Mouse (Mus musculus): ENCODE measurements at regions not wholly inside any gene's neighbourhood (a gene's known extent, or its start where the extent isn't known, plus 50 kb on each side); places are given as distances from the start of the nearest gene placed in this dataset.

GRCm38 (mm10) chr12:25400326-25400725, 303.4 kb upstream of the Id2 start:
- TF ChIP-seq CHD2 (IDR thresholded peaks at IDR 0.05; ENCODE audit: low read depth, low read length) (no peak), ZC3H11A (IDR thresholded peaks at IDR 0.05; ENCODE audit: borderline replicate concordance, low read depth, low read length) (no peak), ZNF384 (IDR thresholded peaks at IDR 0.05; ENCODE audit: low read depth, low read length) (no peak), MAFK (IDR thresholded peaks at IDR 0.05; ENCODE audit: insufficient read depth, low read depth, low read length) (no peak), HCFC1 (IDR thresholded peaks at IDR 0.05; ENCODE audit: borderline replicate concordance, insufficient read depth, low read length) (no peak)
- in situ Hi-C loops (cut with MboI; ENCODE audit: low sequenced_read_pairs in 2 of 2, unreplicated experiment in 2 of 2): loop anchor here in 1 of 2 experiments (25.0 kb wide), 1 partner anchor 313 kb away; the partner anchor contains the start of gene Id2
- no peaks in the 10 kb centered on the region for H3K9me3 ChIP-seq (ENCODE audit: control insufficient read depth, insufficient read depth, low read depth, low read length)
- H3K4me1 ChIP-seq (ENCODE audit: control insufficient read depth in 2 of 2, insufficient read depth in 2 of 2, low read length in 2 of 2, poor library complexity in 1 of 2): no peaks in the 10 kb centered on the region
- H3K27ac ChIP-seq (ENCODE audit: insufficient read depth, low read depth, low read length, poor library complexity, severe bottlenecking): no peak overlapping the region
- no peak for DNase-seq (ENCODE audit: low read depth, low spot score)
- H3K4me3 ChIP-seq (ENCODE audit: insufficient read depth in 1 of 2, low read depth in 1 of 2, low read length in 2 of 2, poor library complexity in 1 of 2, severe bottlenecking in 1 of 2): no peak overlapping the region
- H3K9ac ChIP-seq (ENCODE audit: insufficient read depth, low read depth, low read length, poor library complexity, severe bottlenecking): no peak overlapping the region
- H3K36me3 ChIP-seq (ENCODE audit: control insufficient read depth, insufficient read depth, low read length, poor library complexity, severe bottlenecking): no peaks in the 10 kb centered on the region

- TF ChIP-seq ZNF384 (IDR thresholded peaks at IDR 0.05; ENCODE audit: low read depth, low read length): no peak
- TF ChIP-seq CHD2 (IDR thresholded peaks at IDR 0.05; ENCODE audit: low read depth, low read length): no peak
- TF ChIP-seq MAFK (IDR thresholded peaks at IDR 0.05; ENCODE audit: insufficient read depth, low read depth, low read length): no peak
- TF ChIP-seq HCFC1 (IDR thresholded peaks at IDR 0.05; ENCODE audit: borderline replicate concordance, insufficient read depth, low read length): no peak
- no peak for TF ChIP-seq ZC3H11A (IDR thresholded peaks at IDR 0.05; ENCODE audit: borderline replicate concordance, low read depth, low read length)
- DNase-seq (ENCODE audit: low read depth, low spot score): no peak
- no peaks in the 10 kb centered on the region for H3K9me3 ChIP-seq (ENCODE audit: control insufficient read depth, insufficient read depth, low read depth, low read length)
- H3K9ac ChIP-seq (ENCODE audit: insufficient read depth, low read depth, low read length, poor library complexity, severe bottlenecking): no peak overlapping the region
- H3K4me3 ChIP-seq (ENCODE audit: insufficient read depth in 1 of 2, low read depth in 1 of 2, low read length in 2 of 2, poor library complexity in 1 of 2, severe bottlenecking in 1 of 2): no peak overlapping the region
- H3K36me3 ChIP-seq (ENCODE audit: control insufficient read depth, insufficient read depth, low read length, poor library complexity, severe bottlenecking): no peaks in the 10 kb centered on the region
- no peaks in the 10 kb centered on the region for H3K4me1 ChIP-seq (ENCODE audit: control insufficient read depth in 2 of 2, insufficient read depth in 2 of 2, low read length in 2 of 2, poor library complexity in 1 of 2)
- in situ Hi-C loops (cut with MboI; ENCODE audit: low sequenced_read_pairs in 2 of 2, unreplicated experiment in 2 of 2): loop anchor here in 1 of 2 experiments (10.0 kb wide), 1 partner anchor 64 kb away; no protein-coding TSS in a partner anchor
- no peak overlapping the region for H3K27ac ChIP-seq (ENCODE audit: insufficient read depth, low read depth, low read length, poor library complexity, severe bottlenecking)
These were observed 301.8 kb upstream of the Id2 start for GRCm38 (mm10) chr12:25398726-25399125.

GRCm38 (mm10) chr12:25394326-25394725, 297.4 kb upstream of the Id2 start:
- TF ChIP-seq ZC3H11A (IDR thresholded peaks at IDR 0.05; ENCODE audit: borderline replicate concordance, low read depth, low read length): no peak
- no peak for TF ChIP-seq ZNF384 (IDR thresholded peaks at IDR 0.05; ENCODE audit: low read depth, low read length)
- TF ChIP-seq CHD2 (IDR thresholded peaks at IDR 0.05; ENCODE audit: low read depth, low read length): no peak
- TF ChIP-seq HCFC1 (IDR thresholded peaks at IDR 0.05; ENCODE audit: borderline replicate concordance, insufficient read depth, low read length): no peak
- no peak for TF ChIP-seq MAFK (IDR thresholded peaks at IDR 0.05; ENCODE audit: insufficient read depth, low read depth, low read length)
- no peak overlapping the region for H3K4me3 ChIP-seq (ENCODE audit: insufficient read depth in 1 of 2, low read depth in 1 of 2, low read length in 2 of 2, poor library complexity in 1 of 2, severe bottlenecking in 1 of 2)
- in situ Hi-C loops (cut with MboI; ENCODE audit: low sequenced_read_pairs in 2 of 2, unreplicated experiment in 2 of 2): loop anchor here in 1 of 2 experiments (10.0 kb wide), 1 partner anchor 60 kb away; no protein-coding TSS in a partner anchor
- H3K4me1 ChIP-seq (ENCODE audit: control insufficient read depth in 2 of 2, insufficient read depth in 2 of 2, low read length in 2 of 2, poor library complexity in 1 of 2): no peaks in the 10 kb centered on the region
- no peak overlapping the region for H3K9ac ChIP-seq (ENCODE audit: insufficient read depth, low read depth, low read length, poor library complexity, severe bottlenecking)
- H3K9me3 ChIP-seq (ENCODE audit: control insufficient read depth, insufficient read depth, low read depth, low read length): no peaks in the 10 kb centered on the region
- H3K27ac ChIP-seq (ENCODE audit: insufficient read depth, low read depth, low read length, poor library complexity, severe bottlenecking): no peak overlapping the region
- H3K36me3 ChIP-seq (ENCODE audit: control insufficient read depth, insufficient read depth, low read length, poor library complexity, severe bottlenecking): no peaks in the 10 kb centered on the region
- DNase-seq (ENCODE audit: low read depth, low spot score): no peak

GRCm38 (mm10) chr12:25393501-25393900, 296.6 kb upstream of the Id2 start:
- in situ Hi-C loops (cut with MboI; ENCODE audit: low sequenced_read_pairs in 2 of 2, unreplicated experiment in 2 of 2): loop anchor here in 1 of 2 experiments (10.0 kb wide), 1 partner anchor 59 kb away; no protein-coding TSS in a partner anchor
- DNase-seq (ENCODE audit: low read depth, low spot score): no peak
- Histone ChIP-seq H3K9me3 (ENCODE audit: control insufficient read depth, insufficient read depth, low read depth, low read length) (no peaks in the 10 kb centered on the region), H3K36me3 (ENCODE audit: control insufficient read depth, insufficient read depth, low read length, poor library complexity, severe bottlenecking) (no peaks in the 10 kb centered on the region), H3K9ac (ENCODE audit: insufficient read depth, low read depth, low read length, poor library complexity, severe bottlenecking) (no peak overlapping the region), H3K4me3 (ENCODE audit: insufficient read depth in 1 of 2, low read depth in 1 of 2, low read length in 2 of 2, poor library complexity in 1 of 2, severe bottlenecking in 1 of 2) (no peak overlapping the region), H3K4me1 (ENCODE audit: control insufficient read depth in 2 of 2, insufficient read depth in 2 of 2, low read length in 2 of 2, poor library complexity in 1 of 2) (no peaks in the 10 kb centered on the region), H3K27ac (ENCODE audit: insufficient read depth, low read depth, low read length, poor library complexity, severe bottlenecking) (no peak overlapping the region)
- TF ChIP-seq CHD2 (IDR thresholded peaks at IDR 0.05; ENCODE audit: low read depth, low read length) (no peak), ZNF384 (IDR thresholded peaks at IDR 0.05; ENCODE audit: low read depth, low read length) (no peak), HCFC1 (IDR thresholded peaks at IDR 0.05; ENCODE audit: borderline replicate concordance, insufficient read depth, low read length) (no peak), MAFK (IDR thresholded peaks at IDR 0.05; ENCODE audit: insufficient read depth, low read depth, low read length) (no peak), ZC3H11A (IDR thresholded peaks at IDR 0.05; ENCODE audit: borderline replicate concordance, low read depth, low read length) (no peak)
